Mouse (Mus musculus) megakaryocyte-erythroid progenitor cell, adult 5 weeks (primary cell): Measurements from ENCODE around the gene Ctsc. TPM values are rescaled to one million over a fixed set of nuclear protein-coding genes. Genes with fewer than 3 reads are reported as not detected.

ENCODE experiments used
- polyA plus RNA-seq: library from polyadenylated mRNA; stranded (reverse); fragments of >175 nt; gene quantifications from 2 replicates; pipeline ENCODE4 v1.2.3, GENCODE M21; 2012

Gene Ctsc
- polyA plus RNA-seq: 46.4 and 96.3 TPM in 2 replicates

DNA sequence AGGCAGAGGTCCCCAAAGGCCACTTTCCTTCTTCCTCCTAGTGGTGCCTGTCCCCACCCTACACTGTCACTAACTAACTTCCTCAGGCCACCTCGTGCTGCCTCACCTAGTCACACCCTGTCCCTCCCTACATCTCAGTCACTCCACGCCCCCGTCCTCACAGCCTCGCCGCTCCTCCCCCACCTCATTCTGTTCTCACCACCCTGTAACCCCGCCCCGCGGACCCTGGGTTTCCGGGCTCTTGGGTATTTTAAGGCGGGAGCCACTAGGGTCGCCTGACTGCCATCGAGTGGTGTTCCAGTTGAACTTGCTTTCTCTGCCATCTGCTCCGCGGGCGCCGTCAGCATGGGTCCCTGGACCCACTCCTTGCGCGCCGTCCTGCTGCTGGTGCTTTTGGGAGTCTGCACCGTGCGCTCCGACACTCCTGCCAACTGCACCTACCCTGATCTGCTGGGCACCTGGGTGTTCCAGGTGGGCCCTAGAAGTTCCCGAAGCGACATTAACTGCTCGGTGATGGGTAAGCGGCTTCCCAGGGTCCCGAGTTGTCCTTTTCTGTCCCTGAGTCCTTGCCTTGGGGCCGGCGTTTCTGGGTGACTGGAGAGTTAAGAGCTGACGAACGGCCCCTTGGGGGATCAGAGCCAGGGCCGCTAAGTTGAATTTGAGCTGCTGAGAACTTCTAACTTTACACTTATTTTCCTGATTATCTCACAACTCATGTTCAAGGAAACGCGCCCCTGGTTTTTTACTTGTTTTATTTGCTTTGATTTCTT lies at the start of gene Ctsc:
Gene Ctsc, plus strand, starts transcription at position 228 of the 770 bp plus-strand sequence.

Other genes with a start within 250 kb of the Ctsc start
- 20.1 and 29.3 TPM in 2 replicates for gene Rab38, start 152.2 kb downstream of the Ctsc start, polyA plus RNA-seq